8 mouse cellular contexts compared by ENCODE assay signal in the genomic region with DNA sequence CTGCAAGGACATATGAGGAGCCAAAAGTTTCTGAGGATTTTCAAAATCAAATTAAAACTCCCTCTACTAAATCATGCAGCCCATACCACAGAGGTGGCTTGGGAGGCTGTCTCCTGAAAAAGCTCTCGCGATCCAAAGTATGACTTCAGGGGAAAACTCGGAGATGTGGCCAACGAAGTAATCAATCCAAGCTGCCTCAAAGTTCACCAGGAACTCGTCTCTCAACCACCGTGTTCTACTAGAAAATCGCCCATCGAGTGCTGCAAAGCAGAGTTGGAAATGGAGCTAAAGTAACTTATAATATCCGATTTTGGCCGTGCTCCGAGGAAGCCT. TPM values are rescaled to one million over a fixed set of nuclear protein-coding genes. Genes with fewer than 3 reads are reported as not detected.
DNase-seq lines count a peak whose midpoint lies in the region; ATAC-seq and TF ChIP-seq lines count a peak whose summit lies in the region.

No protein-coding gene starts in this region.

- no peaks in the 10 kb centered on the region for H3K9me3 ChIP-seq in kidney, postnatal 0 days (replicated peaks; ENCODE audit: low read length)
- H3K9me3 ChIP-seq in hindbrain, embryonic 12.5 days (replicated peaks) = no peaks in the 10 kb centered on the region
- no peaks in the 10 kb centered on the region for H3K9me3 ChIP-seq in midbrain, embryonic 12.5 days

- under 1% methylated on average over 11 of the region's 11 CpGs for WGBS in kidney, postnatal 0 days
- WGBS in hindbrain, embryonic 12.5 days = under 1% methylated on average over 11 of the region's 11 CpGs
- WGBS in midbrain, embryonic 12.5 days = under 1% methylated on average over 11 of the region's 11 CpGs

- H3K9ac ChIP-seq in kidney, postnatal 0 days (ENCODE audit: low read depth, low read length) = peak overlapping the region; percentile 89
- H3K9ac ChIP-seq in hindbrain, embryonic 12.5 days = peak overlapping the region; percentile 95
- H3K9ac ChIP-seq in midbrain, embryonic 12.5 days (replicated peaks) = peak overlapping the region; percentile 98

- peak overlapping the region; percentile 71 for H3K4me2 ChIP-seq in kidney, postnatal 0 days (ENCODE audit: low read length)
- H3K4me2 ChIP-seq in hindbrain, embryonic 12.5 days (replicated peaks) = peak overlapping the region; percentile 80
- H3K4me2 ChIP-seq in midbrain, embryonic 12.5 days (replicated peaks) = peak overlapping the region; percentile 79

- peaks cover 7% of the 10 kb centered on the region for H3K4me1 ChIP-seq in kidney, postnatal 0 days (replicated peaks; ENCODE audit: insufficient read depth, low read length)
- peaks cover 9% of the 10 kb centered on the region for H3K4me1 ChIP-seq in brown adipose tissue, adult 24 weeks (ENCODE audit: control insufficient read depth, insufficient read depth, insufficient read length, low read length)
- peaks cover 13% of the 10 kb centered on the region for H3K4me1 ChIP-seq in hindbrain, embryonic 12.5 days
- peaks cover 15% of the 10 kb centered on the region for H3K4me1 ChIP-seq in midbrain, embryonic 12.5 days

- peaks cover 3% of the 10 kb centered on the region; the same call in 1 of the 2 replicates for H3K36me3 ChIP-seq in kidney, postnatal 0 days (ENCODE audit: insufficient read depth, low read length)
- peaks cover 12% of the 10 kb centered on the region for H3K36me3 ChIP-seq in hindbrain, embryonic 12.5 days
- 0 out of 2 replicates have a peak, but pooled peaks cover 20% of the 10 kb centered on the region for H3K36me3 ChIP-seq in midbrain, embryonic 12.5 days

- ATAC-seq in kidney, postnatal 0 days (replicated peaks; ENCODE audit: low FRiP score, low read depth) = no peak
- no peak for ATAC-seq in hindbrain, embryonic 12.5 days (ENCODE audit: low FRiP score)
- ATAC-seq in midbrain, embryonic 12.5 days (ENCODE audit: low FRiP score, low read depth) = no peak

- peak overlapping the region; percentile 91 for H3K27ac ChIP-seq in kidney, postnatal 0 days
- H3K27ac ChIP-seq in brown adipose tissue, adult 24 weeks (replicated peaks; ENCODE audit: low read depth, low read length) = peak overlapping the region; percentile 60
- H3K27ac ChIP-seq in hindbrain, embryonic 12.5 days = peak overlapping the region; percentile 99
- H3K27ac ChIP-seq in midbrain, embryonic 12.5 days (replicated peaks) = peak overlapping the region; percentile 99

- no peaks in the 10 kb centered on the region for H3K27me3 ChIP-seq in kidney, postnatal 0 days (ENCODE audit: insufficient read depth, low read length)
- no peaks in the 10 kb centered on the region for H3K27me3 ChIP-seq in hindbrain, embryonic 12.5 days
- no peaks in the 10 kb centered on the region for H3K27me3 ChIP-seq in midbrain, embryonic 12.5 days

- peak overlapping the region; percentile 88 for H3K4me3 ChIP-seq in kidney, postnatal 0 days (replicated peaks; ENCODE audit: low read depth, low read length)
- H3K4me3 ChIP-seq in brown adipose tissue, adult 24 weeks (ENCODE audit: insufficient read depth, low read depth, low read length) = peak overlapping the region; percentile 91
- peak overlapping the region; percentile 94 for H3K4me3 ChIP-seq in hindbrain, embryonic 12.5 days
- peak overlapping the region; percentile 97 for H3K4me3 ChIP-seq in midbrain, embryonic 12.5 days

- no peak for DNase-seq in kidney, postnatal 0 days (ENCODE audit: low spot score)
- DNase-seq in kidney, adult 18-20 months = no peak
- DNase-seq in layer of hippocampus, postnatal 14 days (ENCODE audit: low spot score in 2 of 2) = no peak
- DNase-seq in thymus, postnatal 0 days (ENCODE audit: low spot score) = no peak
- no peak for DNase-seq in cerebellum, adult 11 months

- no peak for TF ChIP-seq CTCF in kidney, postnatal 0 days (IDR thresholded peaks at IDR 0.05; ENCODE audit: low read depth)

RNA-seq across cellular contexts. Expression of gene Cnih1, which starts 0.8 kb away (rescaled TPM):
- 170 and 187 TPM in 2 replicates for polyA plus RNA-seq in kidney, postnatal 0 days (2015; fragmentation: Nextera tagmentation; extraction: Ambion mirVana)
- 95.9 and 138 TPM in 2 replicates for polyA plus RNA-seq in brown adipose tissue, adult 24 weeks (2012; ENCODE audit: insufficient read depth, insufficient read length, missing spikeins)
- 174 and 188 TPM in 2 replicates for polyA plus RNA-seq in hindbrain, embryonic 12.5 days (2016; fragmentation: Nextera tagmentation; extraction: Ambion mirVana)
- polyA plus RNA-seq in midbrain, embryonic 12.5 days (2016; fragmentation: Nextera tagmentation; extraction: Ambion mirVana) = 178 TPM in 2 replicates
- total RNA-seq in layer of hippocampus, postnatal 14 days (2021) = 10 to 100 TPM; 66.1 to 69.6 TPM
- 153 and 155 TPM in 2 replicates for polyA plus RNA-seq in thymus, postnatal 0 days (2015; fragmentation: Nextera tagmentation; extraction: Ambion mirVana)

RNA-seq across cellular contexts. Expression of gene Cdkn3, which starts 27.1 kb away (rescaled TPM):
- polyA plus RNA-seq in kidney, postnatal 0 days (2015; fragmentation: Nextera tagmentation; extraction: Ambion mirVana) = 38.0 and 44.0 TPM in 2 replicates
- polyA plus RNA-seq in brown adipose tissue, adult 24 weeks (2012; ENCODE audit: insufficient read depth, insufficient read length, missing spikeins) = 2.2 TPM in 1 of 2 replicates, not detected in the other
- 27.9 and 29.9 TPM in 2 replicates for polyA plus RNA-seq in hindbrain, embryonic 12.5 days (2016; fragmentation: Nextera tagmentation; extraction: Ambion mirVana)
- 34.5 and 40.4 TPM in 2 replicates for polyA plus RNA-seq in midbrain, embryonic 12.5 days (2016; fragmentation: Nextera tagmentation; extraction: Ambion mirVana)
- 1 to 10 TPM in 1 of 2 experiments, under 1 TPM in 1; 0.44 to 1.0 TPM for total RNA-seq in layer of hippocampus, postnatal 14 days (2021)
- polyA plus RNA-seq in thymus, postnatal 0 days (2015; fragmentation: Nextera tagmentation; extraction: Ambion mirVana) = 70.9 and 76.0 TPM in 2 replicates

RNA-seq across cellular contexts. Expression of gene Gmfb, which starts 34.6 kb away (rescaled TPM):
- polyA plus RNA-seq in kidney, postnatal 0 days (2015; fragmentation: Nextera tagmentation; extraction: Ambion mirVana) = 58.3 and 70.3 TPM in 2 replicates
- polyA plus RNA-seq in brown adipose tissue, adult 24 weeks (2012; ENCODE audit: insufficient read depth, insufficient read length, missing spikeins) = 56.2 and 59.4 TPM in 2 replicates
- polyA plus RNA-seq in hindbrain, embryonic 12.5 days (2016; fragmentation: Nextera tagmentation; extraction: Ambion mirVana) = 102 and 111 TPM in 2 replicates
- polyA plus RNA-seq in midbrain, embryonic 12.5 days (2016; fragmentation: Nextera tagmentation; extraction: Ambion mirVana) = 105 and 109 TPM in 2 replicates
- 100 to 1,000 TPM; 167 to 184 TPM for total RNA-seq in layer of hippocampus, postnatal 14 days (2021)
- 105 and 107 TPM in 2 replicates for polyA plus RNA-seq in thymus, postnatal 0 days (2015; fragmentation: Nextera tagmentation; extraction: Ambion mirVana)

RNA-seq across cellular contexts. Expression of gene Cgrrf1, which starts 44.5 kb away (rescaled TPM):
- 41.9 and 44.0 TPM in 2 replicates for polyA plus RNA-seq in kidney, postnatal 0 days (2015; fragmentation: Nextera tagmentation; extraction: Ambion mirVana)
- polyA plus RNA-seq in brown adipose tissue, adult 24 weeks (2012; ENCODE audit: insufficient read depth, insufficient read length, missing spikeins) = 54.0 and 58.7 TPM in 2 replicates
- 25.2 and 26.4 TPM in 2 replicates for polyA plus RNA-seq in hindbrain, embryonic 12.5 days (2016; fragmentation: Nextera tagmentation; extraction: Ambion mirVana)
- polyA plus RNA-seq in midbrain, embryonic 12.5 days (2016; fragmentation: Nextera tagmentation; extraction: Ambion mirVana) = 27.4 and 30.6 TPM in 2 replicates
- 10 to 100 TPM; 17.5 to 21.5 TPM for total RNA-seq in layer of hippocampus, postnatal 14 days (2021)
- 11.2 and 16.3 TPM in 2 replicates for polyA plus RNA-seq in thymus, postnatal 0 days (2015; fragmentation: Nextera tagmentation; extraction: Ambion mirVana)
